Mouse (Mus musculus): ENCODE data around the gene Cks1b. TPM values are rescaled to one million over a fixed set of nuclear protein-coding genes. Genes with fewer than 3 reads are reported as not detected.

Gene Cks1b
- polyA plus RNA-seq, 1 experiment = 7.3 TPM

- peaks cover 6% of the 10 kb centered on the region; the same call in 1 of the 2 replicates for H3K4me1 ChIP-seq (ENCODE audit: control insufficient read depth, insufficient read depth, low read length)
- no peak overlapping the region for H3K4me3 ChIP-seq (ENCODE audit: insufficient read depth, low read depth, low read length)
- H3K27ac ChIP-seq (ENCODE audit: insufficient read depth, low read depth, low read length) = no peak overlapping the region
- WGBS = 79% methylated on average over 9 of the region's 9 CpGs
- DNase-seq = no peak
- H3K27me3 ChIP-seq (replicated peaks; ENCODE audit: control insufficient read depth, insufficient read depth, low read length) = no peaks in the 10 kb centered on the region
- 0 out of 2 replicates have a peak, but pooled peaks cover 1% of the 10 kb centered on the region for H3K36me3 ChIP-seq (ENCODE audit: control insufficient read depth, insufficient read depth, low read length)
- no peak for TF ChIP-seq CTCF (conservative IDR thresholded peaks at IDR 0.05; ENCODE audit: insufficient read depth, insufficient read length, low read depth, low read length)
- no peak for TF ChIP-seq POLR2A (IDR thresholded peaks at IDR 0.05; ENCODE audit: low read depth, low read length)
These were observed 35.9 kb downstream of the Cks1b start for GRCm38 (mm10) chr3:89382033-89382882.

GRCm38 (mm10) chr3:89381233-89381632 lies 37.0 kb downstream of the Cks1b start:
- no peak for DNase-seq
- Histone ChIP-seq H3K4me1 (ENCODE audit: control insufficient read depth, insufficient read depth, low read length) (peaks cover 6% of the 10 kb centered on the region; the same call in 1 of the 2 replicates), H3K4me3 (ENCODE audit: insufficient read depth, low read depth, low read length) (no peak overlapping the region), H3K36me3 (ENCODE audit: control insufficient read depth, insufficient read depth, low read length) (0 out of 2 replicates have a peak, but pooled peaks cover 1% of the 10 kb centered on the region), H3K27ac (ENCODE audit: insufficient read depth, low read depth, low read length) (no peak overlapping the region), H3K27me3 (replicated peaks; ENCODE audit: control insufficient read depth, insufficient read depth, low read length) (no peaks in the 10 kb centered on the region)
- 84% methylated on average over 11 of the region's 11 CpGs for WGBS
- TF ChIP-seq CTCF (conservative IDR thresholded peaks at IDR 0.05; ENCODE audit: insufficient read depth, insufficient read length, low read depth, low read length) = no peak
- TF ChIP-seq POLR2A (IDR thresholded peaks at IDR 0.05; ENCODE audit: low read depth, low read length) = no peak

GRCm38 (mm10) chr3:89380711-89381110 lies 37.5 kb downstream of the Cks1b start:
- no peak for TF ChIP-seq CTCF (conservative IDR thresholded peaks at IDR 0.05; ENCODE audit: insufficient read depth, insufficient read length, low read depth, low read length)
- TF ChIP-seq POLR2A (IDR thresholded peaks at IDR 0.05; ENCODE audit: low read depth, low read length) = no peak
- WGBS = 95% methylated on average over 18 of the region's 18 CpGs
- Histone ChIP-seq H3K36me3 (ENCODE audit: control insufficient read depth, insufficient read depth, low read length) (0 out of 2 replicates have a peak, but pooled peaks cover 1% of the 10 kb centered on the region), H3K4me3 (ENCODE audit: insufficient read depth, low read depth, low read length) (no peak overlapping the region), H3K27ac (ENCODE audit: insufficient read depth, low read depth, low read length) (no peak overlapping the region), H3K27me3 (replicated peaks; ENCODE audit: control insufficient read depth, insufficient read depth, low read length) (no peaks in the 10 kb centered on the region), H3K4me1 (ENCODE audit: control insufficient read depth, insufficient read depth, low read length) (peaks cover 6% of the 10 kb centered on the region; the same call in 1 of the 2 replicates)
- DNase-seq = no peak

- Histone ChIP-seq H3K27ac (ENCODE audit: insufficient read depth, low read depth, low read length) (no peak overlapping the region), H3K4me1 (ENCODE audit: control insufficient read depth, insufficient read depth, low read length) (peaks cover 6% of the 10 kb centered on the region; the same call in 1 of the 2 replicates), H3K36me3 (ENCODE audit: control insufficient read depth, insufficient read depth, low read length) (0 out of 2 replicates have a peak, but pooled peaks cover 1% of the 10 kb centered on the region), H3K4me3 (ENCODE audit: insufficient read depth, low read depth, low read length) (no peak overlapping the region), H3K27me3 (replicated peaks; ENCODE audit: control insufficient read depth, insufficient read depth, low read length) (no peaks in the 10 kb centered on the region)
- no peak for DNase-seq
- TF ChIP-seq CTCF (conservative IDR thresholded peaks at IDR 0.05; ENCODE audit: insufficient read depth, insufficient read length, low read depth, low read length) = no peak
- no peak for TF ChIP-seq POLR2A (IDR thresholded peaks at IDR 0.05; ENCODE audit: low read depth, low read length)
- 90% methylated on average over 14 of the region's 14 CpGs for WGBS
These were observed 37.9 kb downstream of the Cks1b start for GRCm38 (mm10) chr3:89380291-89380690.

- H3K36me3 ChIP-seq (ENCODE audit: control insufficient read depth, insufficient read depth, low read length) = 0 out of 2 replicates have a peak, but pooled peaks cover 1% of the 10 kb centered on the region
- H3K27me3 ChIP-seq (replicated peaks; ENCODE audit: control insufficient read depth, insufficient read depth, low read length) = no peaks in the 10 kb centered on the region
- peaks cover 6% of the 10 kb centered on the region; the same call in 1 of the 2 replicates for H3K4me1 ChIP-seq (ENCODE audit: control insufficient read depth, insufficient read depth, low read length)
- no peak for TF ChIP-seq CTCF (conservative IDR thresholded peaks at IDR 0.05; ENCODE audit: insufficient read depth, insufficient read length, low read depth, low read length)
- TF ChIP-seq POLR2A (IDR thresholded peaks at IDR 0.05; ENCODE audit: low read depth, low read length) = no peak
- WGBS = 84% methylated on average over 31 of the region's 31 CpGs
- H3K27ac ChIP-seq (ENCODE audit: insufficient read depth, low read depth, low read length) = no peak overlapping the region
- no peak overlapping the region for H3K4me3 ChIP-seq (ENCODE audit: insufficient read depth, low read depth, low read length)
- no peak for DNase-seq
These were observed 38.6 kb downstream of the Cks1b start for GRCm38 (mm10) chr3:89379388-89380131.

GRCm38 (mm10) chr3:89378394-89379067 lies 39.7 kb downstream of the Cks1b start:
- 8% methylated on average over 29 of the region's 29 CpGs for WGBS
- Histone ChIP-seq H3K4me1 (ENCODE audit: control insufficient read depth, insufficient read depth, low read length) (peaks cover 6% of the 10 kb centered on the region; the same call in 1 of the 2 replicates), H3K4me3 (ENCODE audit: insufficient read depth, low read depth, low read length) (peak overlapping the region; percentile 57), H3K36me3 (ENCODE audit: control insufficient read depth, insufficient read depth, low read length) (0 out of 2 replicates have a peak, but pooled peaks cover 1% of the 10 kb centered on the region), H3K27me3 (replicated peaks; ENCODE audit: control insufficient read depth, insufficient read depth, low read length) (no peaks in the 10 kb centered on the region), H3K27ac (ENCODE audit: insufficient read depth, low read depth, low read length) (no peak overlapping the region)
- DNase-seq = peak; percentile 79
- TF ChIP-seq CTCF (conservative IDR thresholded peaks at IDR 0.05; ENCODE audit: insufficient read depth, insufficient read length, low read depth, low read length) (peak; percentile 73), POLR2A (IDR thresholded peaks at IDR 0.05; ENCODE audit: low read depth, low read length) (no peak)

Measured in kidney, adult 2 months (tissue).